Mouse (Mus musculus): ENCODE measurements around the gene Rnf157.

Rnf157 gene

DNA sequence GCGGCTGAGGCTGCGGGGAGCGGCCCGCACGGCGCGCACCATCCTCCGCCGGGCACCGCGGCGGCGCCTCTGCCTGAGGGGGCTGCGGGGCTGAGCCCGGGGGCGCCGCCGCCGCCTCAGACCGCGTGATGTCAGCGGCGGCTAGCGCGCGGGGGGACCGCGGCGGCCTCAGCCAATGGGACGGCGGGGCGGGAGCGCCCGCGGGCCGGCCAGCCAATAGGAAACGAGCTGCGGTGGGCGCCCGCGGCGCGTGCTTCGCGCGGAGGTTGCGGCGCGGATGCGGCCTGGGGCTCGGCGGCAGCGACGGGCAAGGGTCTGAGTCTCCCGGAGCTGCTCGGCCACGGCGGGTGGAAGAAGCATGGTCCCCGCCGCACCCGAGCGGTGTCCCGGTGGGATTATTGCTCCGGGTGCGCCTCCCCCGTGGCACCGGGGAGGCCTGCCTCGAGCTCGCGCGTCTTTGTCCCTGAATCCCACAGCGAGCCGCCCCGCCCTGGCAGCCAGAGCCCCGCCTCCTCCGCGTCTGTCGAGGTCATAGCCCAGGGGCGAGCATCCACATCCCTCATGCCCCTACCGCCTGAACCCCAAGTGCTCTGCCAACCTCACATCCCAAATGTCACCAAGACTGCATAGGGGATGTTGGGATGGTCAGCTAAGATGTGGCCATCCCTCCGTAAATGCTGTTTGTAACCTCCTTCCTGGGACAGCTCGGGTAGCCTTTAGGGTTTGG, at the start of gene Rnf157:
TSS of gene Rnf157 (minus strand) at position 129 of the 727 bp plus-strand sequence.
- peak; percentile 90 for DNase-seq

DNA sequence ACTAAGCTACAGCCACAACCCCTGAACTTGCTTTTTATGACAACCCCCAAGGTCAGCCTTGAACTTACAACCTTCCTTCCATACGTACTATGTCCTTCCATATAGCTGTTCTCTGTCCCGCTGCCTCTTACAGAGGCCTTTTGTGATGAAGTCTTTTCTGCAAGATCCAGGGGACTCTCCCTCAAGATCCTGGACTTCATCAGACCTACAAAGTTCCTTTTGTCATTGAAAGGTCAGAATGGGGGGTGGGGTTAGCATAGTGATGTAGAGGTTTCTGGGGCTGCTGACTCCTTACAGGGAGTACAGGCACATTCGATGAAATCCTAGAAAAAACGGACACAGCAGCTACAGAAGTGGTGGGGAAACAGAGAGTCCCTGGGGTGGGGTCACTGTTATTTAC, 47.0 kb upstream of the Rnf157 start:
- no peak for DNase-seq

DNA sequence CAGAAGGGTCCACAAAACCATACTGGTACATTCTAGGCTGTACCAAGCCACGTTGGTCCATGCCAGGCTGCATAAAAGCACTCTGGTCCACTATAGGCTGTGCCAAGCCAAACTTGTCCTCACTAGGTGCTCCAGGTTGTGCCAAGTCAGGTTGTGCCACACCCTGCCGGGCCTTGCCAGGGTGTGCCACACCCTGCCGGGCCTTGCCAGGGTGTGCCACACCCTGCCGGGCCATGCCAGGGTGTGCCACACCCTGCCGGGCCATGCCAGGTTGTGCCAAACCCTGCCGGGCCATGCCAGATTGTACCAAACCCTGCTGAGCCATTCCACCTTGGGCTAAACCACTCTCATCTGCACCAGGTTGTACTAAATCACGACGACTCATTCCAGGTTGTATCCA, 43.4 kb upstream of the Rnf157 start:
- DNase-seq = no peak

DNA sequence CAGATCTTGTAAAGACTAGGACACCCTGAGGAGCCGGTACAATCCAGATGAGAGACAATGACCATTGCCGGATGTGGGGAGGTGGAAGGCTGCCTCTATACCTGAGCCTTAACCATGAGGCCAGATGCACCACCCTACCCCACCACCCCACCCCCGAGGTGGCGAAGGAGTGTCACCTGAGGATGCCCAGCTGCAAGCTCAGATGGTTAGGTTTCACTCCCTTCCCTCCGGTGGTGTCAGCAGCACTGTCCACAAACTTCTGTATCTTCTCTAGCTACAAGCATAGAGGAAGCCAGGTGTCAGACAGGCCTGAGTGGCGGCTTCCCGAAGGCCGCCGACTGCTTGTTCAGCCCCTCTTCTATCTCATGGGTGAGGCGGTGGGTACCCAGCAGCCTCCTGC, 41.1 kb upstream of the Rnf157 start:
- DNase-seq = no peak

DNA sequence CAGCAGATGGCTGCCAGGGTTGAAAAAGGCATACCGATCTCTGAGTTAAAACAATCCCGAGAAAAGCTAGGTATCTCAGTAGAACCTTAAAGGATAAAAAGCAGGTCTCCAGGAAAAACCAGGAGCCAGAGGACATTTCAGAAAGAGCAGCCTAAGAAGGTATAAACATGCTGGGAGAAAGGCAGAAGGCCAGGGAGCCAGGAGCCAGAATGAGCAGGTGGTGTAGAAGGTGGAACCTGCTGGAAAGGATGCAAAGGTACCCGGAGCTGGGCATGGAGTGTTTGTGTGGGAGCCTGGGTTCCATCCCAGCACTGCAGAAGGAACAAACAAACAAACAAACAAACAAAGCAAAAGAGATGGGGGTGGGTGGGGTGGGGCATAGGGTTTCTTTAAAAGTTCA, 36.5 kb upstream of the Rnf157 start:
- no peak for DNase-seq

DNA sequence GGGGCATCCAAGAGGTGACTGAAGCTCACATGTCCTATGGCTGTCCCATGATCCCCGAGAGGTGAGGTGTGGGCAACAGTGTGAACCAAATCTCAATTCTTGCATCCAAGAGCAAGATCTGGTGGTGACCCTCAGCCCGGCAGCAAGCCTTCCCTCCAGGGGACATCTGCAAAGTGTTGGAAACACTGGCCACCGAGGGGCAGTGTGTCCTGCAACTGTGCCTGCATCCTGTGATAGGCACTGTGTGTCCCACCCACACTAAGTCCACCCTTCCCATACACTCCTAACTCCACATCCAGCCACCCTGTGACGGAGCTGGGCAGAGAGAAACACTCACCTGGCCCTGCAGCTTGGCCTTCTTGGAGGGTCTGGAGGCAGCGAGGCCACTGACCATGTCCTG, 35.0 kb upstream of the Rnf157 start:
- no peak for DNase-seq

DNA sequence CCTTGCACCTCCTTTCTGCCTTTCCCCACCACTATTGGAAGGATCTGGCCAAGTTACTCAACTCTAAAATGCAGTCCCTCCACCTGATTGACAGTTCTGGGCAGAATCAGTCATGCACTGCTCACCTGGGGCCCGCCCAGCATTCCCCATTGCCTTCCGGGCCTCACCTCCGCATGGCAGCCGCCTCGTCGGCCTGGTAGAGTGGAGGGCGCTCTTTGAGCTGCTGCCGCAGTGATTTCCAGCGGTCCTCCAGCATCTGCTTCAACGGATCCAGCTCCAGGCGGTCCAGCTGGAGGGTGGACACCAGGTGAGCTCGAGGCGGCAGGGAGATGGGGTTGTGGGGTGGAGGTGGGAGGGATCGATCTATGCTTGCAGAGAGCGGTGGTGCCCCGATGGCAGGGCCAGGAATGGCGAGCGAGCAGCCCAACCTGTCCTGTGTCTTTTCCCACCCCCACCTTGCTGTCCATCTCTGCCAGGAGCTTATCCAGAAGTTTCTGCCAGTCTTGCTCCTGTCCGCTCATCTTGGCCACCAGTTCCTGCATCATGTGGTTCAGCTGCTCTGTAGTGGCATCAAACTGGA, 33.6 kb upstream of the Rnf157 start:
- no peak for DNase-seq

DNA sequence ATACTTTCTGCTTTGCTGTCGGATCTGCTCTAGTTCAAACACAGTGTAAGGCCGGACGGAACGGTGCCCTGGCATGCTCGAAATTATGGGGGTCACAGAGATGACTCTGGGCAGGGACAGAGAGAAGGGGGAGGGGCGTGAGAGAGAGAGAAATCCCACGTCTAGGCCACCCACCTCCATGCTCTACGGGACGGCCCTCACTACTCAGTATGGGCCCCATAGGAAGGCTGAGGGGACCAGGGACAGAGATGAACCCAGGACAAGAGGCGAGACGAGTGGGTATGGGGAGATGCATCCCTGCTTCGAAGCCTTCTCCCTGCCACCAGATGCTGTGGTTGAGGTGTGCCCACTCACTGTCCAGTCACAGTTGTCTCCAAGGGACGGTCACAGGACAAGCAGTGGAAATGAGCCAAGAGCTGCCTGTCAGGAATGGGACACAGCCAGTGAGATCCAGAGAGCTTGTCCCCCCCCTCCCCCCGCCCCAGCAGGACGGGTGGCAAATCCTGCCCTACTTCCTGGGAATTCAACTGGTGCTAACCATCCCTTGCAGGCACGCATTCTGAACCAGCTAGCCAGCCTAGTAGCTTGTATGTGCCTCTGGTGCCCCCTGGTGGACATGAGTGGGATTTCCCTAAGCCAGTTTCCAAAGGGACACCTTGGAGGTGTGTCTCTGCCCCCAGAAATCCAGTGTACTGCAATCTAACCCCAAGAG, 32.9 kb upstream of the Rnf157 start:
- DNase-seq = peak; percentile 97

DNA sequence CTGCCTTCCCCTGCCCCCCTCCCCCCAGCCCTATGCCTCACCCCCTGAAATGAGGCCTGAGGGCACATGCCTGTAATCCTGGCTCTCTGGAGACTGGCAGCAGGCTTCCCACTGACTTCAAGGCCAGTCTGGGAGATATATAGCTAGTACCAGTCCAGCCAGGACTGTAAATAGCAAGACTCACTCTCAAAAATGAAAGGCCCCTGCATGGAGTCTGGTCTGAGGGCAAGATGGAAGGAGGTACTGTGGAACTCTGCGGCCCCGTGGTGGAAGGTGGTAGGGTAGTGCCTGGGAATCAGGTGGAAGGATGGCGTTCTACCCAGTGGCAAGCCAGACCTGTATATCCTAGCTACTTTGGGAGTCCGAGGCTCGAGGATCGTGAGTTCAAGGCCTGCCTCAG, 31.1 kb upstream of the Rnf157 start:
- no peak for DNase-seq

DNA sequence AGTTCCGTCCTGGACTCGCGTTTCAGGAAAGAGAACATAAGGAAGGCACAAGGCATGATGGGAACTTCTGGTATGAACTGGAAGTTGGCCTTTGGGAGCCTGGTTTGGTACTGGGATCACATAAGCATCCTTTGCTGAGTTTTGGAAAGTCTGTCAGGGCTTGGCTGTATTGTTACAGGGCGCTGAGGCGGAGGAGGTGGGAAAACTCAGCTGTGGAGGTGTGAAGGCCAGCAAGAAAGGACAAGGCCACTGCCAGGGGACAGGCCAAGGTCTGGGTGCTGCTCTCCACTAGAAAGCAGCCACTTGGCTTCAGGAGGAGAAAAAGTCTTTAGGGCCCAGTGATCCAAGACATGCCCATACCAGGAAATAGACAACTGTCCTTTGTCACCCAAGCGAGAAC, 30.5 kb upstream of the Rnf157 start:
- no peak for DNase-seq

DNA sequence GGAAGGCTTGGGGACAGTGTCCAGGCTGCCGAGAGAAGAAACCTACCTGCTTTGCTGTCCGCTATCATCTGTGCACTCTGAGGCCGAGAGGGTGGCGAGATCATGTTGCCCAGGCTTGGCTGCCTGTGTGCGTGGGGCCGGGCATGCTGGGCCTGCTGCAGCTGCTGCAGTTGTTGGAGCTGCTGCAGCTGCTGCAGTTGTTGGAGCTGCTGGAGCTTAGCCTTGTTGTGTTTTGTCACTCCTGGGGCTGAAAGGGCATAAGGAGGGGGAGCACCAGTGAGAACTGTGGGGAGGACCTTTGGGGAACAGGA, 30.0 kb upstream of the Rnf157 start:
- no peak for DNase-seq

DNA sequence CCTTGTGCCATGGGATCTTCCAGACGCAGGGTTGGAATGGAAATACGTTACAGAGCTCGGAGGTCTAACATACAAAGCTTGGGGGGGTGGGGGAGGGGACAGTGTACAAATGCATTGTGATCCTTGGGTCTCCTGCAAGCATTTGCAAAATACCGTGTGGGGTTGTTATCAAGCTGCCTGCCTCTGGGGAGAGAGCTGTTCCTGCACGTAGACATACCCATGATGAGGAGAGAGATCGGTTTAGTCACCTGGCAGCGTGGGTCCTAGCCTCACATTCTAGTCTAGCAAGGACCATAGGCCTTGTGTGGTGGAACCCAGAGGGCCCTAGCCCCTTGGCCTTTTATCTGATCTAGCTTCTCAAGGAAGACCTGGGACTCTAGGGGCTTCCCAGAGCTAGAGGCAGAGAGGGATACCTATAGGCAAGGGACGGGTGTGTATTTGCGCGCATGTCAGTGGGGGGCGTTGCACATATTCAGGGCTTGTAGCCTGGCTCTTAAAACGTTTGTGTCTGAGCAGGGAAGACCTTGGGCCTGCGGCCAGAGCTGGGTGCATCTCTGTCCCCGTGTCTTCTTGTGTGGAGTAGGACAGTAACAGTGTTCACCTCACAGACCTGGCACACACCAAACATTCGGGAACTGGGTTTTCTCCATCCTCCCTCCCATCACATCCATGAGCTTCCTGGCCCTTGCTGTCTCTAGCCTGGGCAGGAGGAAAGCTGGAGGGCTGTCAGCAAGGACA, 29.5 kb upstream of the Rnf157 start:
- no peak for DNase-seq

DNA sequence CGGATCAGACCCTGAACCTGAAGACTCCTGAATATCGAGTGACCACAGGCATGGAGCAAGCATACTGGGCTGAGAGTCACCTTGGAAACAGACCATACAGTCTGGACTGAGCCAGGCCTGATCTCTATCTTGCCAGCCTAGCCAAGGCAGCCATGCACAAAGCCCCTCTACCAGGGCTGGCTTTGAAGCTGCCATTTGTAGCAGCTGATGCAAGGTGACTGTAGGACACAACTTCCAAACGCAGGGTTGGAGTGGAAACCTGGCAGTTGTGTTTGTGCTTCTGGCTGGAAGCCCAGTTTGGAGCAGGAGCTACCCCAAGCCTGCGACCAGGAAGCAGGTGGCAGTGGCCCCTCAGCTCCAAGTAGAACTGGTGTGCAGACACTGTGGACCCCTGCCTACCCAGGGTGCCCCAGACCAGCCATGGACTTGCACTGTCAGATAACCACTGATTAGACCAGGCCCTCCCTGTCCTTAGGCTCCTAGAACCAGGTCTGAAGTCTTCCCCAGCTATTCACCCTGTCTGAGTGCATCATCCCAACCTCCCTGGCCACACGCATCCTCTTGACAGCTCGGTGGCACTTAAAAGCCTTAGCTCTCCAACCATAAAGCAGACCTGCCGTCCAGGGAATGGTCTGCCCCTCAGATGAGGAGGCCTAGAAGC, 27.7 kb upstream of the Rnf157 start:
- DNase-seq = no peak

DNA sequence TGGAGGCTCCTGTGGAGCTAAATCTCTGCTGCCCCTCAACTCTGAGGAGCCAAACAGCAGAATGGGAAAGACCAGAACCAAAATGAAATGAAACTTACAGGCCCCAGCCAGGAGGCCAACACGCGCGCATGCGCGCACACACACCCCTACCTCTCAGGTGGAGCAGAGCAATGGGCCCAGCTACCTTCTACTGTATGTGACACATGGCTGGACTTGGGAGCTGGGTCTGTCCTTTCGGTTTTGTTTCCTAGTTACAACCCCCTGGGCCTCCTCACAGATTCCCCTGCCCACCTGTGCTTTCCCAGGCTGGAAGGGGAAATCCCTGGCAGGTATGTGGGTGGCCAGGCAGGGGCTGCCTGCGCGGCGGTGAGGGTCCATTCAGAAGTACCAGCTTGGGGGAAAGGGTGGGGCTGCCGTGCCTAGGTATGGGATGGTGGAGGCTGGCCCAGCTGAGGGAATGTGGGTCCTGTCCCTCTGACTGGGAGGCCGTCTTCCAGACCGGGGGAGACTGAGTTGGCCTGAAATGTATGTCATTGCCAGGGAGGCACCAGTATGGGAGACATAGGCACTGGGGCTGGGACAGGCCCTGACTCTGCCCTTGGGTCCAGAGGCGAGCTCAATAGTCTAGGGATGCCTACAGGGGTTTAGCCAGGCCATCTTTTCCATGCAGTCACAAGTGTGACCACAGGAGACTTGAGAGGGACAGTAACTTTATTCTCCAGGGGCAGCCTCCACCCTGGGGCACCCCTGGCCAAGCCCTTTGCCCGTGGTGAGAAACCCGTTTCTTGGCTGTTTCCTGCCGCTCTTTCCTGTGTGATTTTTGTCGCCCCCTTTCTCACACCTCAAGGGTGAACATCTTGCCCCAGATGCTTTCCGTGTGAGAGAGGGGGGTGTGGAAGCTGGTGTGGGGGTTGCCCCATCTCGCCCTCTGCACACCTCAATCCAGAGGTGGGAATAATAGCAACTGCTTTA, 26.7 kb upstream of the Rnf157 start:
- peak; percentile 65 for DNase-seq

DNA sequence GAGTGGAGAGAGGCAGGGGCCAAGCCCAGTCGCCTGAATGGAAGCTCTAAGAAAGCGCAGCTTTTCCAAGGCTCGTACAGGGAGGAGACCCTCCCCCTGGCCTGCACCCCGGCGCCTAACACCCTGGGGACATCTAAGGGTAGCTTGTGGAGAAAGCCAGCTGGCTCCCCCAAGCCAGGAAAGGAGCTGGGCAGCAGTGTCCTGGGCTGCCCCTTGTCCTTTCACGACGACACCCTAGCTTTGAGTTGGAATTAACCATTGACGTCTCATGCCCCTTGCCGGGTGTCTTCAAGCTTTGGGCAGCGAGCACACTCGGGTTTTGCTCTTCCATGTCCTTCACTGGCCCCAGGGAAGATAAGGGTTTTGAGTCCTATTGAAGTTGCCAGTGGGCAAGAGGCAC, 24.7 kb upstream of the Rnf157 start:
- no peak for DNase-seq

DNA sequence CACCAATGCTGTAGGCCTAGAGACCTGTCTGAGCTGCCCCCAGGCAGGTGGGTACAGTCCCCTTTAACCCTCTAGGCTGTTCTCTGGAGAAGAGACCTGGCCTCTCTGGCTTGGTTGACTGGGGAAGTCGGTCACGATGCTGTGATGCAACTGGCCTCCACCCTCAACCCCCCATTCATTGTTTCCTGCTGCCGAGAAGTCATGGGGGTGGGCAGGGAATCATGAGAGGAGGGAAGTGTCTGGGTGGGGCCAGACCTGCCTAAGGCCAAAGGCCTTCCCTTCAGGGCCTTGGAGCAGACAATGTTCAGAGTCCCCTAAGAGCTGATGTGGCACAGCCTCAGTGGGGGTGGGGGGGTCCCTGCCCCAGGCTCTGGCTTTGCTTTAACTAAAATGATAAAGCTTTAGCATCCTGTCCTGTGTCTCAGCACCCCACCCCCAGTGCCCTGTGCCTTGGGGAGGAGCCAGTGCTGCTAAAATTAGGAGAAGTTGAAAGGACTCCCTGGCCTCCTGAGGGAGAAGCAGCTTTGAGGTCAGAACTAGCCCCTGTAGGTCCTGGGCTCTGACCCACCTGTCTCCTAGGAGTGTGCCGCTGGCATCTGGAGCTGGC, 24.0 kb upstream of the Rnf157 start:
- DNase-seq = peak; percentile 40

DNA sequence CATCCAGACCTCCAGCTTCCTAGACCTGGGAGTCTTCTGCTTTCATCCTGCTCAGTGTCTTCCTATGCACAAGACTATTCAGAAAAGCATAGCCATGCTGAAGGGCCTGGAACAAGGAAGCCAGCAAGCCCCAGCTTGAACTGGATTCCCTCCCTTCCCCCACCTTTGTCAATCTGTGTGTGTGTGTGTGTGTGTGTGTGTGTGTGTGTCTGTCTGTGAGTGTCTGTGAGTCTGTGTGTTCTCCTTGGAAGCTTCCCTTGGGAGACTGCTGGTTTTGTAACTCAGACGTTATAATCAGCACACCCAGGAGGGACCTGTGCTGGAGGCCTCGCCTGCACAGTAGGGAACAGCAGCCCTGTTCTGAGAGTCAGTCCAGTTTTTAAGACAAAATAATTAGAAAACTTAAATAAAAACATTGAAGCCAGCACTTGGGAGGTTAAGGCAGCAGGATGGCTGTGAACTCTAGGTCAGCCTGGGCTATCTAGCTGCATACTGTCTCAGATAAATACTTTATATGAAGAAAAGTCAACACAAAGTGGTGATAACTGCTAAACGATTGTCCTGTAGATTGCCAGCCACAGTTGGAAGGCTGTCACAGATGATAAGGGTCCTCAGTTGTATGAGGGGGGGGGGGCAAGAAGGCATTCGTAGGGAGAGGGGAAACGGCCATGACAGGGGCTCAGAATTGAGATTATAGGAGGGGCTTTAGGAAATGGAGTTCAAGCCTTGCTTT, 23.3 kb upstream of the Rnf157 start:
- DNase-seq = no peak

DNA sequence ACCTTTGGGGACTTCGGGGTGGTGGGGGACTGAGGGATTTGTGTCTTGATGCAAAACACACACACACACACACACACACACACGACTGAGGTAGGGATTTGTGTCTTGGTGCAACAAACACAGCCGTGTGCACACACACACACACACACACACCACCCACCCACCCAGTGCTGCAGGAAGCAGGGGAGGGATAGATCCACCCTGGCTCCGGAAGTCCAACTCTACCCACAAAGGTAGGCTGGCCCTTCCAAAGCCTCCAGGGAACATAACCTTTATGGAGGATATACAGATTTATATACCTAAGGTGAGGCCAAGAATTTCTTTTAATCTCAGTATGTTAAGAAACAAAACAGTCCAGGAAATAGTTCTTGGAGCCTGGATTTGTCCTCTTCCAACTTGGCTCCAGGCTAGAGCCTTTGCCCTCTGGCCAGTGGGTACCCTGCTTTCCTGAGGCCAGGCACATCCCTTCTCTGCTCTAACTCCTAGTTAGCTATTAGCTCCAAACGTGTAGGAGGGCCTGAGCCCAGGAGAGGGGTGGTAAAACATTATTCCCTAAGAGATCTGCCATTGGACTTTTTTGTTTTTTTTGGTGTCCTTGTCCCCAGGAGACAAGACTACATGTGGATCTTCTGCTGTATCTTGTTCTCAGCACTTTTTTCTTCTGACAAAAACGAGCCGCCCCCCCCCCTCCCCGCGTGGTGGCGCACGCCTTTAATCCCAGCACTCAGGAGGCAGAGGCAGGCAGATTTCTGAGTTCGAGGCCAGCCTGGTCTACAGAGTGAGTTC, 22.3 kb upstream of the Rnf157 start:
- no peak for DNase-seq

DNA sequence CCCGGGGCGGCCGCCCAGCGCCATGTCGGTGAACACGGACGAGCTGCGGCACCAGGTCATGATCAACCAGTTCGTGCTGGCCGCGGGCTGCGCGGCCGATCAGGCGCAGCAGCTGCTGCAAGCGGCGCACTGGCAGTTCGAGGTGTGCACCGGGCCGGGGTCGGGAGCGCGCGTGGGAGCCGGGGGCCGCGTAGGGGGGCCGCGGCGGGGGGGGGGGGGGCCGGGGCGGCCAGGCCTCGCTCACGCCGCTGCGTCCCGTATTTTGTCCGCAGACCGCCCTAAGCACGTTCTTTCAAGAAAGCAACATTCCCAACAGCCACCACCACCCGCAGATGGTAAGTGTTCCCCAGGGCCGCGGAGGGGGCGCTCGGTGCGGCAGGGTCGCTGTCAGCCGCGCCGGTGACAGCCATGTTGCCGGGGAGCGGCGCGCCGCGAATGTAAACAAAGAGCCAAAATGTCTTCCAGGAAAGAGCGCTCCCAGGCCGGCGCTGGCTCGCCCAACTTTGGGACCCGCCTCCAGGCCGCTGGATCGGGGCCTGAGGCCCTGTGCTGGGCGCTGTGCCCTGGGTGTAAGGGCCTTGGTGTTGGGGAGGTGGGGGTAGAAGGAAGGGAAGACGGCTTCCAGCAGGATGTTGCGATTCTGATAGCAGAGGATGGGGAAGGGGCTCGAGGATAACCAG, 21.6 kb upstream of the Rnf157 start:
- peak; percentile 81 for DNase-seq

All from thymus, postnatal 4 days (tissue).